Mouse (Mus musculus) megakaryocyte, adult 5-6 weeks (primary cell): ENCODE data around the gene Gm45062. TPM values are rescaled to one million over a fixed set of nuclear protein-coding genes. Genes with fewer than 3 reads are reported as not detected.

Experiments
- ATAC-seq: 2 replicates; pipeline ENCODE4 v1.8.0; 2016; ENCODE audit warnings: mild to moderate bottlenecking, inconsistent platforms; ENCODE audit not compliant: poor library complexity, severe bottlenecking
- total RNA-seq, 2 experiments: library from RNA; stranded (forward) in 1 of 2; stranded (reverse) in 1 of 2; fragments of 153-499, 151-499 nt in 1 of 2; fragments of 221-1000, 200-1000 nt in 1 of 2; gene quantifications; 2 replicates each; pipeline versions ENCODE4 v1.2.3 to v1.2.4; 2015 to 2017

Gene Gm45062
- total RNA-seq, 2 experiments from 2014 or later, result 3.2 to 8.0 TPM

DNA sequence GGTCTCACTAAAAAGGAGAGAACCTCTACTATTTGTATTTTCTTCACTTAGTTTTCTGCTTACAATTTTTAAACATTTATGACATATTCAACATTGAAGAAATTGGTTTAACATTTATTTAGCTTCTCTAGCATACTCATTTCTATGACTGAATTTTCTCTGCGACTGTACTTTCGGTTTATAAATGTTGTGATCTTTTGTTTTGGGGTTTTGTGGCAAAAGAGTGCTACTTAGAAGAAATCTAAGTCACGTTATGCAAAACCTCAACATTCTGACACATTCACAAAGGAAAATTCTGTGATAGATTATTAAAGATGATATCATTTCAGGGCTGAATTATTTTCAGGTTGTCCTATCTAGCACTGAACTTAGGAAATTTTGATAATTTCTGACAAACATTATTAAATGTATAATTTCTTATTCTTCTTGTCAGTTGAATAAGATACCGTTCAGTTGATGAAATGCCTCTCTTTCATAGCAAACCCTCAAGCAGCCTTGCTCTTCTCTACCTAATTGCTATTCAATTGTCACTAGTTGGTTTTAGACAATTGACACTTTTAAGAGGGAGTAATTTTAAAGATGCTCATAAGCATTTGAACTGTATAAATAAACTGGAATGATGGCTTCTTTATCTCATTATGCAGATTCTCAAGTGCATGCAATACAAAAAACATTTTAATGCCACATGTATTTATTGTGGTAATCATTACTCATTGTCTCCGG lies 297.8 kb downstream of the Gm45062 start:
- ATAC-seq, result no peak

DNA sequence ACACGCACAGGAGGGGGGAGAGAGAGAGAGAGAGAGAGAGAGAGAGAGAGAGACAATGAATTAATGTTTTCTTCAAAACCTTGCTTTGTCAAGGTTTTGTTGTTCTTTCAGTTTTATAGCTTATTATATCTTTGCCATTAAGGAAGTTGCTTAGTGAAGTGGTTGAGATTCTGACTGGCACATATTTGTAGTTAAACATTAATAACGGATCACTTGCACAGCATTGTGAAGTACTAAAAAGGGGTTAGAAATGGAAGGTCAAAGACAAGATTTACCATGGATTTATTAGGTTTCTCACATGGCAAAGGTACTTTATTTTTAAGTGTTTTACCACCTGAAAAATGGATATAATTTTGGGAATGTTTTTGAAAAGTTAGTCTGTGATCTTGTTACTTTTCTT lies 301.4 kb downstream of the Gm45062 start:
- no peak for ATAC-seq

DNA sequence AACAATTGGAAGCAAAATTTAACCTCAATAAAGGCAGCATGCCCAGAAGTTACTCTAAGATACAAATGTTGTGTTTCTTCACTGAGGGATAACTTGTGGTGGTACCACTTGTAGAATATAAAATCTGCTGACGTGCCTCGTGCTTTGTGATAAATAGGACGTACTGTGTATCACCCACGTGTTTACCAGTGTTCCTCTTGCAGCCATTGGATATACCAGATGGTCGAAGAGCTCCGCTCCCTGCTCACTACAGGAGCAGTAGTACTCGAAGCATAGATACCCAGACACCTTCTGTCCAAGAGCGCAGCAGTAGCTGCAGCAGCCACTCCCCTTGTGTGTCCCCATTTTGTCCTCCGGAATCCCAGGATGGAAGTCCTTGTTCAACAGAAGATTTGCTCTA lies 323.1 kb downstream of the Gm45062 start:
- no peak for ATAC-seq

DNA sequence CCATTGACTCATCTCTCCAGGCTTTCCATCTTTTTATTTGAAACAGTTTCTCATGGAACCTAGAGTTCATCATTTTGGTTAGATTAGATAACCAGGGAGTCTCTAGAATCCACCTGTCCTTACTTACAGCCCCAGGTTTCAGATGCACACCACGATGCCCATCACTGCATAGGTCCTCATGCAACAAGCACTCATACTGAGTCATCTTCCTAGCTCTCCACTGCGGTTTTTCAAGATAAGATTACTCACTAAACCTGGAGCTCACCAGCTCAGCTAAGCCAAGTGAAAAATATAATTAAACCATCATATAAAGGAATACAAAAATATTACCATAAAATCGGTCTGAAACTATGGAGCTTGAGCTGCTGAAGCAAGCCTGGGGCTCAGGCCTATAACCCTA lies 324.6 kb downstream of the Gm45062 start:
- no peak for ATAC-seq

DNA sequence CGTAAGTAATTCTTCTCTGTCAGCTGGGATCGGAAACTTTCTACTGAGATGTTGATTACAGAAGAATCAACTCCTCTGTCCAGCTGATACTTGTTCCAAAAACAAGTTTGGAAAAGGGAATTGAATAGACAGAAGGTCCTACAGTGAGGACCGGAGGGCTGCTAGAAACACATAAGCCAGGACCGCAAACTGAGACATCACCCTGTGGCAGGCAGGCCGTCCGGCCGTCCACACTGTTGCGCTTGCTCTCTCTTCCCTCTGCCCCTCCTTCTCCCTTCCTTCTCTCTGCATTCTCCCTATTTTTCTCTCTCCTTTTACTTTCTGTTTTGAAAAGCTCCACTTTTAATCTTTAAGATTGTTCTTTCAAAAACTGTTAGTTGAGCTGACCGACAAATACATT lies 332.4 kb downstream of the Gm45062 start:
- ATAC-seq, result no peak

DNA sequence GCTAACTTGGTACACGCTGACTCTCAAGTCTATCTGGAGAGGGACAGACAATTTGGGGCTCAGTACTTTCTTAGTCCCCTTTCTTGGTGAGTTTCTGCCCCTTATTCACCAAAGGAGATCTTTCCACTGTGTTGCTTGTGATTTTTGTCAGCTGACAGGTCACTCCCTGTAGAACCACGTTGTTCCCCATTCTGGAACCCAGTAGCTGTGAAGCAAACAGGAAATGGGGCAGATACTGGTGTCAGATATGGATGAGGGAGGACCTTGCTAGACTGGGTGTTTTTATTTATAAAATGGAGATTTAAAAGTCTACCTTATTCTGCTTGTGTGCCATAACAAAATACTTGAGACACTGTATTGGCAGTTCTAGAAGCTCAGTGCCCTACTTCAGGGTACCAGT lies 358.1 kb downstream of the Gm45062 start:
- ATAC-seq, result peak; percentile 86

DNA sequence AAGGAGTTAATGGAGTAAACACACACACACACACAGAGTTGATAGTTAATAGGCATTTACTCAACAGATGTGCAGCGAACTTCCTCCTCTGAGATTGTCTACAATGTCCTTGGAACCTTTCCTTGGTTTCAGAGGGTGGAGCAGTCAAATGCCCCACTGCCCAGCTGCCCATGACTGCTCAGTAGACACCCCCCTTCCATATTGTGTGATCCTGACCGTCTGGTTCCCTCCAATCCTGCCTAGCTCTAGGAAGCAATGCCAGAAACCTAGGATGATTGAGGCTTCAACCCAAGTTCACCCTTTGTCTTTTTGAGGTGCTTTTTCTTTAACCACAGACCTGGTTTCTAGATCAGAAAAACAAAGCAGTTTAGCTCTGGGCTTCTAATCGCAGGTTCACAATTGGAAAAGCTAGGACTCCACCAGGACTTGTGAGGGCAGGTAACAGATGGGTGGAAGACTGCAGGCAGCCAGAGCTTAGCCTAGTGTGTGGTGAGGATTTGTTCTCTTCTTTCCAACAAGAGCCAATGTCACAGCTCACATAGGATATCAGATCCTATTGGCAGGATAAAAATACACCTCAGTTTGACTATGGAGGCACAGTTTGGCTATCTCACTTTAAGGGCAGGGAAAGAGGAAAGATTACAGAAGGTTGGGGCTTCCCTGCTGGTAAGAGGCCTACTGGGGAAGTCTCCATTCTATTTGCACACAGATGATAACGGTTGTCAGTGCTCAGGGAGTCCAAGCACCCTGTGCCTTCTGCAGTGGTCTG lies 360.5 kb downstream of the Gm45062 start:
- no peak for ATAC-seq

DNA sequence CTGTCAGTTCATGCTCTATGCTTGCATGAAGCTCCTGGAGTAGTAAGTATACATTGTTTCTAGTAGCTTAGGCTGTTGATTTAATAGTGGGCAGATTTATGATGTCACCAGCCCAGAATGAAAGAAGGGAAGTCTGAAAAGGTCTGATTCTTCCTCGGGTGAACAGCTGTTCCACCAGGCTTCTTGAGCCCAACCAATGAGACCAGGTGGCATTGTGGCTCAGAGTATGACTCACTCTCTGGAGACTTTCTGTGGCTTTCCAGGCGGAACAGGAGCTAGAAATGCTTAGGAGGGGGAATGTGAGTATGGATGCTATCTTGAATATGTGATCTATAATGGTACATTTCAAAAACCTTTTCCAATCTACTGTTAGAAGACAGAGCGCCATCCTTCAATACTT lies 363.8 kb downstream of the Gm45062 start:
- no peak for ATAC-seq

DNA sequence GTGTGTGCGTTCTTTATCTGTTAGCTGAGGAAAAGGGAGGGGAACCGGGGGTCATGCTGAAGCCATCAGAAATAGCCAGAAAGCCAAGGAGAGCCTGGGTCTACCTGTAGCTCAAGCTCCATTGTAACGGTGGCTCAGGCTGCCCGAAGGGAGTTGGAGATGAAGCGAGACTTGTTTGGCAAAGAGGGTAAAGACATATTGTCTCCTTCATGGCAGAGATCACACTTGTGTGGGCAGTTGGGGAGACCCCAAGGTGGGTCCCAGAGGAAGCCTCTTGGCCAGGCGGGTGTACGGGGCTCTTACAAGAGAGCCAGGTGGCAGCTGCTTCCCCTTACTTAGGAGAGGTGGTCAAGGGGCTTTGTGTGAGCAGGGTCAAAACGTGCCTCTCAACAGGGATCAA lies 369.0 kb downstream of the Gm45062 start:
- no peak for ATAC-seq

DNA sequence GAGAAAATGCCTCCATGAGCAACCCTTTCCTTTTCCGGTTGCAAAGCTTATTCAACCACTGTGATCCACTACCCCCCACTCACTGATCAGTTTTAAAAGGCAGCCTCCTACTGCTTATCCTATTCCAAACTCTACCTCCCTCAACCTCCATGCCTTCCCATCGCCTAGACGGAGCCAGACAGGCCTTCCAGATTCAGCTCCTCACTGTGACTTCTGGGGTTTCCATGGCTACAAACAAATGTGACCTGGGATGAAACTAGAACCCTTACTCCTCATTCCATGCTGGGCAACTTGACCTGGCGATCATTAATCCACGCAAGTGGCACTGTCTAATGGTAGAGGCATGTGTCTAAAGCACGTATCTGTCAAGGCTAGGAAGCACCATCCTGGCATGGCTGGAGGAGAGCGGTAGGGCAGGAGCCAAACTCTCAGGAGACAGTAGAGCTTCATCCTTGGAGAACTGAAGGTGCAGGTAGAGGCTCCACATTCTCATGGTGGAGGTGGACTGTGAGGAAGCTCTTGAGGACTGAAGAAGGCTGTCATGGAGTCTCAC lies 369.5 kb downstream of the Gm45062 start:
- ATAC-seq, result no peak

DNA sequence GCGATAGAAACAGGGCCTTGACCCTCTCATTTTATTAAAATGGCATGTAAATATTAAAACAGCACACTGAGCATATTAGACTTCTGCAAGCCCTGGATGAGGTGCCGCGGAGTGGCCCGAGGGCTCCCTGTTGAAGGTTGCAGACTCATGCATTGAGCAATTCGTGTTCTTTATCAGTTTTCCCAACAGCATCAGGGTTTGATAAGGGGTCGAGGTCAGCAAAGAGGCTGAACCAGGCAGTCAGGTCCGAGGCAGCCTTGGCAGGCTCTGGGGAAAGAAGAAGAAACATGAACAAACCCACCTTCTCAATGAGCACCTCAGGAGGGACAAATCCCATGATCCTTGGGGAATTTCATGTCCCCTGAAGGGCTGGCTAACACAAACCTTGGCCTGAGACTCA lies 371.3 kb downstream of the Gm45062 start:
- no peak for ATAC-seq

DNA sequence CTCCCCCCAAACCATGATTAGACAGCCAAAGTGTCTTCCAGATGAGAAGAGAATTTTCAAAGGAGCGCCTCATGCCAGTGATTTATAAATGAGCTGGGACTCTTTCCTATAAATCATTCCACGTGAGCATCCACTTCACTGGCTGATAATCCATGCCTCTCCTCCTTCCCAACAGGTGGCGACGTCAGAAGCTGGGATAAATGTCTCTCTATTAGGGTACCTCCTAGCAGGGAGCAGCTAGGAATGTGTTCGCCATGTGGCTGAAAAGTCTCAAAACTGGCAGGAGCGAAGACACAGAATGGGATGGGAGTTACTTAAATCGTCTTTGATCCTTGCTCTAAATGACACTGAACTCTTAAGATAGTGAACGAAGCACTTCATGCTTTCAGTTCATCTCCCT lies 372.1 kb downstream of the Gm45062 start:
- no peak for ATAC-seq

DNA sequence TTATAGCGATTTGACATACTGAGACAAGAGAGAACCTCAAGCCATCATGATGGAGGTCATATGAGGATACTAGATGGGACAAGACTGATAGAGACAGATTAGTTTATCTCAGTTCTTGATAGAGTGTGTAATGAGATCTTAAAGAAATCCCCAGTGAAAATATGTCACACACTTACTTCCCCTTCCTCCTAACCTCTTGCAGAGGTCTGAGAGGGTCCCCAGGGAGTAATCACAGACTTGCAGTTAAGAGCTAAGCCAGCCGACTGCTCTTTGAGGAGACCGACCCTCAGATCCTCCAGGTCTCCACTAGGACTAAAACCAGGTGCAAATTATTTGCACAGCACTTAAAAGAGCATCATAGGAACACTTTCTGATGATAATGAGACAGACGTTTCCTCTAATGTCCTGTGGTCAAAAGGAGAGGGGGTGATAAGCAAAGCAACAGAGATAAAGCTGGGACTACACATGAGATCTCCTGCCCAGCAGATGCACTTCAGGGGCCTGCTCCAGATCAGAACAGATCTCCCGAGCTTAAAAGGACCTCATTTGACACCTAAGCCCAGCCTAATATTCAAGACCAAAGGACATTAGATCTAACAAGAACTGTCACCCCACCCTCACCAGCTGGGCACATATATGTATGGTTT lies 372.9 kb downstream of the Gm45062 start:
- peak; percentile 33 for ATAC-seq

DNA sequence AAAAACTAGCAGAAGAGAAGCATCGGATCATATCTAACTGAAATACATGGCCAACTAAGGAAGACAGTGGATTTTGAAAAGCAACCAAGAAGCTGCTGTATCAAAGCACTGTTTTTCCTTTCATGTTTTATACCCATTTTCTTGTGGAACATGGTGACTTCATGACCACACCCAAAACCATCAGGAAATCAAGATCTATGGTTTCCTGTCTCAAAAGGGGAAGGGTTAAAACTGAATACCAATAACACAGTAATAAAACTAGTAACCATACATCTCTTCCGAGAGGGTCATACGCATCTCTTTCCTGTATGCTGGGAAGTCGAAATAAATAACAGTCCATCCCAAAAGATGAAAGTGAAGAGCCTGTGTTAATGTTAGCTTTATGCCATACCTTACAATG lies 373.5 kb downstream of the Gm45062 start:
- peak; percentile 52 for ATAC-seq

DNA sequence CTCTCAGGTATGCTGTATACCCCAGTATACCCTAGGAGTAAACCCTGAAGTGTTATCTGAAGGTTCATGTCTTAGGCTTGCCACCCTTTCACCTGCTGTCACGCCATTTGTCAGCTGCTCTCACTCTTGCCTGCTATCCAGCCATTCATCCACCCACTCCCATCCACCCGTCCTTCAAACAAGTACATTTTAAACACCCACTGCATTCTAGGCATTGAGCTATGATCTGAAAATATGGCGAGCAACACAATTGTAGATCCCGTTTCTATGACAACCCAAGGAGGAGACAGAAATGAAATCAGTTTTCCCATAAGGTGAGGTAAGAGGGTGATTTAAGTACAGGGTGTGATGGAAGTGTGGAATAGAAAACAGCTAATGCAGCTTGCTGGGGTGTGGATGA lies 378.9 kb downstream of the Gm45062 start:
- ATAC-seq, result no peak

DNA sequence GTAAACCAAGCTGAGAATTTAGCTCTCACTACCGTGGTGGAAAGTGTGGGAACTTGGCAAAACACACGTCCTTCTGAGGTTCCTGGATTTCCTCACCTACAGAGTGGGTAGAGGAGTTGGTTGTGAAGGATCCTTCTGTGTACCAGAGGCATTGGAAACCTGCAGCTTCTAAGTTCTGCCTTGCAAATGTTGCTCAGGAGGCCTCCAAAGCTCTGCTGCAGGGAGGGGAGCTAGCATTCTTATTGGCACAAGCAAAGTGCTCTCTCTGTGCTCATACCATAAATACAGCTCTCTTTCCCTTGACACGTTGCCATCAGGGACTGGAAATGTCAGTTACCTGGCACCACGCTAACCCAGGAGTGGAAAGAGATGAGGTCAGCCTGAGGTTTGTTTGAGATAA lies 379.6 kb downstream of the Gm45062 start:
- ATAC-seq, result no peak

DNA sequence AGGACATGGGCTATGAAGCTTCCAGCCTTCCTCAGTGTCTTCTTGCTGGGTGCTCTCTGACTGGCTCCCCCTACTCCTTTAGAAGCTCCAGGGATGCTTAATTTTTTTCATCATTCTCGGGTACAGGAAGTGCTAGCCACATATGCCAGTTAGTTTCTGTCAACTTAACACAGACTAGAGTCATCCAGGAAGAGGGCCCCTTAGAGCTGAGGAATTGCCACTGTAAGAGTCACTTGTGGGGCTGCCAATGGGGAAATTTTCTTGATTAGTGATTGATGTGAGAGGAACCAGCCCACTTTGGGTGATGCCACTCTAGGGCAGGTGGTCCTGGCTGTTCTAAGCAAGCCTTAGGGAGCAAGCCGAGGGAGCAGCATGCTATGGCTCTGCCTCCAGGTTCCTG lies 380.3 kb downstream of the Gm45062 start:
- ATAC-seq, result no peak

DNA sequence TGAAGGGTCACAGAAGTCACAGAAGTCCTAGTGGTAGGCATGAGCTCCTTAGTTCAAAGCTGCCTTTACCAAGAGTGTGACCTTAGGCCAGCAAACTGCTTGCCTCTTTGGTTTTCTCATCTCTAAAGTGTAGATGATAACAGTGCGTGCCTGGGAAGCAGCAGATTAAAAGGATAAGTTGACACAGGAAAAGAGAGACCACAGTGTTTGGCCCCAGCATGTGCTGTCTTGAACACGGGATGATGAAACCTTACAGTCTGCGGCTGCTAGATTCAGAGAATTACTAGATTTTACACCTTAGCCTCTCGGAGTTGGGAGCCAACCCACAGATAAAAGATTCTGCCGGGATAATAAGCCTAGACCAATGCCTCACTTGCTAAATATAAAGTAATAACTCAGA lies 381.6 kb downstream of the Gm45062 start:
- ATAC-seq, result peak; percentile 49; the same call in 1 of the 2 replicates

DNA sequence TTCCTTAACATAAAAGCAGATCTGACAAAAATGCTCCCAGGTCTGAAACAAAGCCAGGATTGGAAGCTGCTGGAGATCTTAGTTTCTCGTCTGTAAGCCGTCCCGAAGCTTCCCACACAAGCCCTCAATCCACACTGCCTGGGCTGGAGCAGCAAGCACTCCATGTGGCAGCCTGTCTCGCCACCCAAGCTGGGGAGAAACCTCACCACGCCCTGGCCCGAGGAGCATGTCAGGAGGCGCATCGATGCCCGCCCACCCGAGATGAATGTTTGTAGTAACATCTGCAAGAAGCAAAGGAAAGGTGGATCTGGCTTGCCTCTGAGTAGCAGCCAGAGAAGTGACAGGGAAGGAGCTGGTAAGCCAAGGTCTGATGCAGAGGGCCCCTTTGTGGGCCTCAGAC lies 385.5 kb downstream of the Gm45062 start:
- ATAC-seq, result no peak

DNA sequence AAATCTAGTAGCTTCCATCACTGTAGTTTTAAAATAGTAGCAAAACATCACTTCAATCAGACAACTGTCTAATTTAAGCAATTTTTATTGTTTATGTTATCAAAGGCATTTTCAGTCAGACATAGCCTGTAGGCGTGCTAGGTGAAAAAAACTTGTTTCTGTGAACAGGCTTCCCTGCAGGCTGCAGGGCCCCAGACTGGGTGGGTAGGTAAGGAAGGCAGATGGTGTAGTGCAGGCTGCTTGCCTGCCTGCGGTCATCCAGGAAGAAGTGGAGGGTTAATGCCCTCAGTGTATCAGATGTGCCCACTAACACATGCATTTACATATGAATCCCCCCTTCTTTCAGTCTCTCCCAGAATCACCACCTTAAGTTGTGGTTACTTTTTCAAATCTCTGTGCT lies 386.5 kb downstream of the Gm45062 start:
- no peak for ATAC-seq
